8 mouse cellular contexts compared by ENCODE assay signal in genomic region chr7:140138021-140138310, GRCm38 (mm10). TPM values are rescaled to one million over a fixed set of nuclear protein-coding genes. Genes with fewer than 3 reads are reported as not detected.
A peak's percentile ranks its signal among the peaks of the same experiment; 100 is the strongest.
DNase-seq lines count a peak whose midpoint lies in the region; ATAC-seq lines count a peak whose summit lies in the region.

No protein-coding gene starts in this region.

- ATAC-seq in kidney, embryonic 15.5 days (replicated peaks; ENCODE audit: low FRiP score), result no peak; the same call in 1 of the 2 replicates
- no peak; the same call in 1 of the 2 replicates for ATAC-seq in hindbrain, embryonic 14.5 days (ENCODE audit: low FRiP score)
- ATAC-seq in midbrain, embryonic 14.5 days (ENCODE audit: low FRiP score, low TSS enrichment), result no peak

- DNase-seq in kidney, postnatal 36 days, result no peak
- DNase-seq in c-Kit-positive CD71-positive TER-119-positive erythroid progenitor cells, embryonic 14.5 days (ENCODE audit: low spot score), result peak; percentile 28
- no peak for DNase-seq in hindbrain, embryonic 14.5 days (ENCODE audit: low spot score)
- DNase-seq in midbrain, embryonic 14.5 days, result no peak
- no peak for DNase-seq in right cerebral cortex, postnatal 36 days (ENCODE audit: low spot score in 2 of 2)
- DNase-seq in kidney, postnatal 25 days, result no peak
- no peak for DNase-seq in urinary bladder, postnatal 14 days (ENCODE audit: low spot score)

- H3K4me3 ChIP-seq in kidney, embryonic 15.5 days (replicated peaks), result peak overlapping the region; percentile 84
- H3K4me3 ChIP-seq in hindbrain, embryonic 14.5 days (replicated peaks; ENCODE audit: low read length), result peak overlapping the region; percentile 55
- peak overlapping the region; percentile 73 for H3K4me3 ChIP-seq in midbrain, embryonic 14.5 days (replicated peaks; ENCODE audit: low read depth, low read length)

- H3K27ac ChIP-seq in kidney, embryonic 15.5 days, result peak overlapping the region; percentile 89
- H3K27ac ChIP-seq in hindbrain, embryonic 14.5 days, result peak overlapping the region; percentile 76
- peak overlapping the region; percentile 80 for H3K27ac ChIP-seq in midbrain, embryonic 14.5 days (replicated peaks; ENCODE audit: low read depth, low read length)

- no peaks in the 10 kb centered on the region for H3K27me3 ChIP-seq in kidney, embryonic 15.5 days
- no peaks in the 10 kb centered on the region for H3K27me3 ChIP-seq in hindbrain, embryonic 14.5 days (ENCODE audit: control insufficient read depth, insufficient read depth, low read length)
- H3K27me3 ChIP-seq in midbrain, embryonic 14.5 days (ENCODE audit: control insufficient read depth, insufficient read depth, low read length), result no peaks in the 10 kb centered on the region

- H3K9me3 ChIP-seq in kidney, embryonic 15.5 days (replicated peaks), result no peaks in the 10 kb centered on the region
- H3K9me3 ChIP-seq in hindbrain, embryonic 14.5 days (ENCODE audit: control insufficient read depth, low read length), result no peaks in the 10 kb centered on the region
- H3K9me3 ChIP-seq in midbrain, embryonic 14.5 days (ENCODE audit: control insufficient read depth, low read length), result no peaks in the 10 kb centered on the region

- peaks cover 13% of the 10 kb centered on the region for H3K36me3 ChIP-seq in kidney, embryonic 15.5 days
- H3K36me3 ChIP-seq in hindbrain, embryonic 14.5 days (replicated peaks; ENCODE audit: control insufficient read depth, insufficient read depth), result no peaks in the 10 kb centered on the region
- H3K36me3 ChIP-seq in midbrain, embryonic 14.5 days (ENCODE audit: control insufficient read depth, insufficient read depth, low read length), result no peaks in the 10 kb centered on the region

- H3K4me2 ChIP-seq in kidney, embryonic 15.5 days, result peak overlapping the region; percentile 90
- H3K4me2 ChIP-seq in hindbrain, embryonic 14.5 days (replicated peaks), result peak overlapping the region; percentile 81
- peak overlapping the region; percentile 92 for H3K4me2 ChIP-seq in midbrain, embryonic 14.5 days (ENCODE audit: low read length)

- WGBS in kidney, embryonic 15.5 days, result 1% methylated on average over 8 of the region's 8 CpGs
- WGBS in hindbrain, embryonic 14.5 days, result 1% methylated on average over 8 of the region's 8 CpGs
- WGBS in midbrain, embryonic 14.5 days, result under 1% methylated on average over 8 of the region's 8 CpGs

- peaks cover 10% of the 10 kb centered on the region for H3K4me1 ChIP-seq in kidney, embryonic 15.5 days
- peaks cover 4% of the 10 kb centered on the region for H3K4me1 ChIP-seq in hindbrain, embryonic 14.5 days (replicated peaks; ENCODE audit: control insufficient read depth, insufficient read depth, low read length)
- 0 out of 2 replicates have a peak, but pooled peaks cover 4% of the 10 kb centered on the region for H3K4me1 ChIP-seq in midbrain, embryonic 14.5 days (ENCODE audit: control insufficient read depth, insufficient read depth, low read length)

- peak overlapping the region; percentile 93 for H3K9ac ChIP-seq in kidney, embryonic 15.5 days
- H3K9ac ChIP-seq in hindbrain, embryonic 14.5 days, result peak overlapping the region; percentile 74
- peak overlapping the region; percentile 78 for H3K9ac ChIP-seq in midbrain, embryonic 14.5 days (replicated peaks; ENCODE audit: low read length)

RNA-seq across cellular contexts. Expression of gene Mtg1, which starts 0.6 kb away (rescaled TPM):
- polyA plus RNA-seq in kidney, embryonic 15.5 days (2015; fragmentation: Nextera tagmentation; extraction: Ambion mirVana), result 26.3 and 28.1 TPM in 2 replicates
- polyA plus RNA-seq in hindbrain, embryonic 14.5 days (2014; fragmentation: Nextera tagmentation; extraction: Ambion mirVana), result 26.0 and 30.6 TPM in 2 replicates
- polyA plus RNA-seq in midbrain, embryonic 14.5 days (2014; fragmentation: Nextera tagmentation; extraction: Ambion mirVana), result 30.0 and 34.7 TPM in 2 replicates

RNA-seq across cellular contexts. Expression of gene Sprn, which starts 16.7 kb away (rescaled TPM):
- 0.48 and 0.55 TPM in 2 replicates for polyA plus RNA-seq in kidney, embryonic 15.5 days (2015; fragmentation: Nextera tagmentation; extraction: Ambion mirVana)
- polyA plus RNA-seq in hindbrain, embryonic 14.5 days (2014; fragmentation: Nextera tagmentation; extraction: Ambion mirVana), result 18.7 and 21.6 TPM in 2 replicates
- 14.4 and 15.1 TPM in 2 replicates for polyA plus RNA-seq in midbrain, embryonic 14.5 days (2014; fragmentation: Nextera tagmentation; extraction: Ambion mirVana)

RNA-seq across cellular contexts. Expression of gene Echs1, which starts 21.7 kb away (rescaled TPM):
- 166 and 171 TPM in 2 replicates for polyA plus RNA-seq in kidney, embryonic 15.5 days (2015; fragmentation: Nextera tagmentation; extraction: Ambion mirVana)
- 123 and 127 TPM in 2 replicates for polyA plus RNA-seq in hindbrain, embryonic 14.5 days (2014; fragmentation: Nextera tagmentation; extraction: Ambion mirVana)
- polyA plus RNA-seq in midbrain, embryonic 14.5 days (2014; fragmentation: Nextera tagmentation; extraction: Ambion mirVana), result 129 TPM in 2 replicates

RNA-seq across cellular contexts. Expression of gene Paox, which starts 22.4 kb away (rescaled TPM):
- 18.0 and 23.3 TPM in 2 replicates for polyA plus RNA-seq in kidney, embryonic 15.5 days (2015; fragmentation: Nextera tagmentation; extraction: Ambion mirVana)
- 9.2 and 10.7 TPM in 2 replicates for polyA plus RNA-seq in hindbrain, embryonic 14.5 days (2014; fragmentation: Nextera tagmentation; extraction: Ambion mirVana)
- 5.5 and 6.7 TPM in 2 replicates for polyA plus RNA-seq in midbrain, embryonic 14.5 days (2014; fragmentation: Nextera tagmentation; extraction: Ambion mirVana)

RNA-seq across cellular contexts. Expression of gene Olfr522, which starts 26.6 kb away (rescaled TPM):
- polyA plus RNA-seq in kidney, embryonic 15.5 days (2015; fragmentation: Nextera tagmentation; extraction: Ambion mirVana), result not detected in 2 replicates
- not detected in 2 replicates for polyA plus RNA-seq in hindbrain, embryonic 14.5 days (2014; fragmentation: Nextera tagmentation; extraction: Ambion mirVana)
- polyA plus RNA-seq in midbrain, embryonic 14.5 days (2014; fragmentation: Nextera tagmentation; extraction: Ambion mirVana), result not detected in 2 replicates
